Mouse (Mus musculus) heart, postnatal 0 days (tissue): ENCODE results near the gene Fgf22. TPM values are rescaled to one million over a fixed set of nuclear protein-coding genes. Genes with fewer than 3 reads are reported as not detected.
A peak's percentile ranks its signal among the peaks of the same experiment; 100 is the strongest.

Experiments used
- ATAC-seq: fragments of 200-750 bp; cut with Nextera tagmentation; 2 replicates; pipeline ENCODE4 v1.8.0; 2017; ENCODE audit warnings: low read depth, moderate number of reproducible peaks, moderate library complexity; ENCODE audit not compliant: insufficient read depth
- DNase-seq: peaks from one replicate; pipeline ENCODE4 v3.0.0-alpha.2; 2016; ENCODE audit warnings: low spot score
- H3K27ac ChIP-seq: fragments of 300-500 bp; sonication (generic); 2 replicates; pipeline ENCODE4 v1.5.1; 2014; ENCODE audit warnings: low read depth, mild to moderate bottlenecking
- H3K27me3 ChIP-seq: fragments of 300-500 bp; sonication (generic); 2 replicates; pipeline ENCODE4 v1.6.1; 2014; ENCODE audit warnings: low read length, mixed read lengths; ENCODE audit not compliant: control insufficient read depth, insufficient read depth
- H3K36me3 ChIP-seq: fragments of 300-500 bp; sonication (generic); replicated peaks from 2 replicates; pipeline ENCODE4 v1.6.1; 2014; ENCODE audit warnings: low read length, mixed read lengths; ENCODE audit not compliant: control insufficient read depth, insufficient read depth
- H3K4me1 ChIP-seq: fragments of 300-500 bp; sonication (generic); 2 replicates; pipeline ENCODE4 v1.6.1; 2014; ENCODE audit warnings: antibody characterized with exemption; ENCODE audit not compliant: control insufficient read depth, insufficient read depth
- H3K4me2 ChIP-seq: fragments of 300-500 bp; sonication (generic); 2 replicates; pipeline ENCODE4 v1.6.1; 2014; ENCODE audit warnings: low read depth, mild to moderate bottlenecking, low read length, moderate library complexity
- H3K4me3 ChIP-seq: fragments of 300-500 bp; sonication (generic); 2 replicates; pipeline ENCODE4 v1.5.1; 2014; ENCODE audit warnings: low read depth, low read length
- H3K9ac ChIP-seq: fragments of 300-500 bp; sonication (generic); replicated peaks from 2 replicates; pipeline ENCODE4 v1.6.1; 2014; ENCODE audit warnings: low read depth, low read length, mixed read lengths
- H3K9me3 ChIP-seq: fragments of 300-500 bp; sonication (generic); replicated peaks from 2 replicates; pipeline ENCODE4 v1.6.1; 2016; ENCODE audit warnings: low read length; ENCODE audit not compliant: control insufficient read depth
- CTCF ChIP-seq: IDR thresholded peaks from 2 replicates; pipeline ENCODE4 v1.5.1; 2016; ENCODE audit warnings: antibody characterized with exemption, control low read depth, low read depth
- EP300 ChIP-seq: IDR thresholded peaks from 2 replicates; pipeline ENCODE4 v1.6.1; 2016; ENCODE audit warnings: antibody characterized with exemption, low read depth
- WGBS: fragments of 180-500 bp; shearing (Covaris S2); extraction: QIAGEN DNeasy Blood & Tissue Kit; methylation state at CpG from one replicate; pipeline ENCODE4 v1.1.7; 2014; 5-methylcytosine and 5-hydroxymethylcytosine counted together
- polyA plus RNA-seq: library from polyadenylated mRNA; unstranded; fragments of >200 nt; fragmentation: Nextera tagmentation; extraction: Ambion mirVana; gene quantifications from 2 replicates; pipeline ENCODE4 v1.2.1, GENCODE M21; 2015
- total RNA-seq: library from RNA; depleted of rRNA; stranded (reverse); fragments of >200 nt; gene quantifications from 2 replicates; pipeline ENCODE4 v1.2.3, GENCODE M21; 2014; ENCODE audit warnings: low replicate concordance

The Fgf22 gene
- total and polyA plus RNA-seq, 2 experiments from 2014 or later: 0.14 TPM; not detected in 1

- no peak for TF ChIP-seq EP300
- TF ChIP-seq CTCF: no peak
- no peaks in the 10 kb centered on the region for H3K27me3 ChIP-seq
- no peak overlapping the region for H3K4me2 ChIP-seq
- DNase-seq (no peak), ATAC-seq (no peak)
- no peaks in the 10 kb centered on the region for H3K9me3 ChIP-seq
- H3K36me3 ChIP-seq: no peaks in the 10 kb centered on the region
- H3K9ac ChIP-seq: no peak overlapping the region
- H3K4me1 ChIP-seq: peaks cover 8% of the 10 kb centered on the region
- no peak overlapping the region for H3K27ac ChIP-seq
- 91% methylated on average over 3 of the region's 3 CpGs for WGBS
- H3K4me3 ChIP-seq: no peak overlapping the region
Measured at GRCm38 (mm10) chr10:79795905-79796304, 41.0 kb downstream of the Fgf22 start.

- DNase-seq (no peak), ATAC-seq (no peak)
- Histone ChIP-seq H3K27me3 (no peaks in the 10 kb centered on the region), H3K4me3 (no peak overlapping the region), H3K36me3 (no peaks in the 10 kb centered on the region), H3K9ac (no peak overlapping the region), H3K9me3 (no peaks in the 10 kb centered on the region), H3K4me1 (peaks cover 16% of the 10 kb centered on the region), H3K4me2 (0 out of 2 replicates have a peak overlapping the region, but pooled peaks have one; percentile 30), H3K27ac (no peak overlapping the region)
- 32% methylated on average over 15 of the region's 15 CpGs for WGBS
- no peak for TF ChIP-seq CTCF
- no peak for TF ChIP-seq EP300
Measured at GRCm38 (mm10) chr10:79797326-79797725, 42.5 kb downstream of the Fgf22 start.

GRCm38 (mm10) chr10:79798289-79798928 lies 43.5 kb downstream of the Fgf22 start:
- ATAC-seq (no peak), DNase-seq (no peak)
- no peaks in the 10 kb centered on the region for H3K27me3 ChIP-seq
- no peak overlapping the region for H3K4me2 ChIP-seq
- WGBS: 85% methylated on average over 12 of the region's 12 CpGs
- H3K27ac ChIP-seq: no peak overlapping the region
- peaks cover 22% of the 10 kb centered on the region for H3K4me1 ChIP-seq
- TF ChIP-seq CTCF (no peak), EP300 (no peak)
- H3K36me3 ChIP-seq: no peaks in the 10 kb centered on the region
- H3K9me3 ChIP-seq: no peaks in the 10 kb centered on the region
- H3K4me3 ChIP-seq: no peak overlapping the region
- no peak overlapping the region for H3K9ac ChIP-seq

- WGBS: 75% methylated on average over 11 of the region's 11 CpGs
- Histone ChIP-seq H3K9me3 (no peaks in the 10 kb centered on the region), H3K9ac (no peak overlapping the region), H3K4me1 (peaks cover 22% of the 10 kb centered on the region; the same call in 1 of the 2 replicates), H3K4me3 (no peak overlapping the region), H3K36me3 (no peaks in the 10 kb centered on the region), H3K27ac (no peak overlapping the region), H3K4me2 (no peak overlapping the region), H3K27me3 (no peaks in the 10 kb centered on the region)
- DNase-seq: no peak
- no peak for ATAC-seq
- no peak for TF ChIP-seq EP300
- no peak for TF ChIP-seq CTCF
Measured at GRCm38 (mm10) chr10:79800508-79800907, 45.6 kb downstream of the Fgf22 start.

- Histone ChIP-seq H3K36me3 (no peaks in the 10 kb centered on the region), H3K4me3 (no peak overlapping the region), H3K9me3 (no peaks in the 10 kb centered on the region), H3K27me3 (no peaks in the 10 kb centered on the region), H3K4me2 (no peak overlapping the region), H3K27ac (no peak overlapping the region), H3K4me1 (peaks cover 22% of the 10 kb centered on the region; the same call in 1 of the 2 replicates), H3K9ac (no peak overlapping the region)
- no peak for TF ChIP-seq EP300
- no peak for TF ChIP-seq CTCF
- 40% methylated on average over 3 of the region's 3 CpGs for WGBS
- ATAC-seq (no peak), DNase-seq (no peak)
Measured at GRCm38 (mm10) chr10:79801837-79802236, 47.0 kb downstream of the Fgf22 start.
